Mouse (Mus musculus): ENCODE measurements around the gene Cadps2. TPM values are rescaled to one million over a fixed set of nuclear protein-coding genes. Genes with fewer than 3 reads are reported as not detected.
A peak's percentile ranks its signal among the peaks of the same experiment; 100 is the strongest.

Cadps2 gene
- polyA plus RNA-seq, 1 experiment from 2014 or later: 0.18 TPM

DNA sequence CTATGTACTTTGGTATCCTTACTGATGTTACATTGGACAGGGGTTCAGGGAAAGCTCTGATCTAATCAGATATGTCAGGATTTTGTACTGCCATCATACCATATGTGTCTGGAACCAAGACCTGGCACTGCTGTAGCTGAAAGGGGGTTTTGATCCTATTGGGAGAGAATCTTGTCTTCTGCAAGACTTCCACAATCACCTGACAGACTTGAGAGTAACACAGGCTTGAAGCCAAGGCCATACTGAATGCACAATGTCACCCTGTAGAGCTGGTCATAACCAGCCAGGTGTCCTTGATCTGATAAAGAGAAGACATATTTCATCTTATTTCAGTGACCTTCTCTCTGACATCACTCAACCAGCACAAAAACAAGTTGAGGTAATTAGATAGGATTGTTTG, 30.8 kb upstream of the Cadps2 start:
- Histone ChIP-seq H3K27ac (ENCODE audit: low read depth) (no peak overlapping the region), H3K4me2 (ENCODE audit: low read depth, low read length) (no peak overlapping the region), H3K9me3 (ENCODE audit: low read length) (no peaks in the 10 kb centered on the region), H3K4me1 (ENCODE audit: insufficient read depth) (no peaks in the 10 kb centered on the region), H3K36me3 (replicated peaks; ENCODE audit: insufficient read depth, low read length) (no peaks in the 10 kb centered on the region), H3K27me3 (ENCODE audit: insufficient read depth, low read length) (no peaks in the 10 kb centered on the region), H3K4me3 (ENCODE audit: low read depth, low read length) (no peak overlapping the region), H3K9ac (replicated peaks) (no peak overlapping the region)
- DNase-seq: no peak
- no peak for ATAC-seq
- TF ChIP-seq CTCF (IDR thresholded peaks at IDR 0.05; ENCODE audit: low read depth): no peak
- TF ChIP-seq EP300 (IDR thresholded peaks at IDR 0.05; ENCODE audit: low read depth): no peak

DNA sequence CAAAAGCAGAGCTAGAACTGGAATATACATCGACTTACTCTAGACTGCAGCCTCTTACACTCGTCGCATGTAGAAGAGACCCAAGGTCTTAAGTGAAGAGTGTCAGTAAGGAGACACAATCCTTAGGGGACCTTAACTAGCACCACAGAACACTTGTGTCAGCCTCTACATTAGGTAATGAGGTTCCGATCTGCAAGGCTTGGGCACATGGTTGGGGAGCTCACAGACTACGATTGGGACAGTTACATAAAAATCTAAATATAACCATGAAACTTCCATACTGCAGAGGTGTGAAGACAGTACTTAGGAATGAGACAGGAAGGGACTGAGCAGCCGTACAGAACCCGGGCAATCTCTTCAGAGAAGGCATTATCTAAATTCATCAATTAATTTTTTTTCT, 27.1 kb upstream of the Cadps2 start:
- DNase-seq (no peak), ATAC-seq (no peak)
- Histone ChIP-seq H3K9ac (replicated peaks) (no peak overlapping the region), H3K4me1 (ENCODE audit: insufficient read depth) (no peaks in the 10 kb centered on the region), H3K27me3 (ENCODE audit: insufficient read depth, low read length) (no peaks in the 10 kb centered on the region), H3K27ac (ENCODE audit: low read depth) (no peak overlapping the region), H3K9me3 (ENCODE audit: low read length) (no peaks in the 10 kb centered on the region), H3K4me2 (ENCODE audit: low read depth, low read length) (no peak overlapping the region), H3K4me3 (ENCODE audit: low read depth, low read length) (no peak overlapping the region), H3K36me3 (replicated peaks; ENCODE audit: insufficient read depth, low read length) (no peaks in the 10 kb centered on the region)
- TF ChIP-seq EP300 (IDR thresholded peaks at IDR 0.05; ENCODE audit: low read depth): no peak
- no peak for TF ChIP-seq CTCF (IDR thresholded peaks at IDR 0.05; ENCODE audit: low read depth)
- WGBS (ENCODE audit: insufficient replicate concordance): 84% methylated on average over 7 of the region's 7 CpGs

DNA sequence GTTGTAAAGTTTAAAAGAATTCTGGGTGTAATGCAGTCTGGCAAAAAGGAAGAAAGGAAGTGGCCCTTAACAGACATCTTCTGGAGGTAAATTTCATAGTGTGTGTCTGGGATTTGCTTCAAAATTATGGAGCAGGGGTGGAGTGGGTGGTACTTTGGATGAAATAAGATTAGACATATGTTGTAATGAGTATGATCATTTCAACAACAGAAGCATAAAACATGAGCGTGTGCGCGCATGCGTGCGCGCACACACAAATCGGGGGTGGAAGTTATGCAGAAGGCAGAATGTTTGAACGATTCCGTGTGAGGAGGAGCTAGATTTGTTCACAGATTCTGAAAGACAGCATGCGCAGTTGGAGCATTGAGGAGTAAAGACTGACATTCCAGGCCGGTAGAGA, 14.2 kb upstream of the Cadps2 start:
- H3K27ac ChIP-seq (ENCODE audit: low read depth): no peak overlapping the region
- no peak overlapping the region for H3K4me3 ChIP-seq (ENCODE audit: low read depth, low read length)
- H3K9ac ChIP-seq (replicated peaks): no peak overlapping the region
- WGBS (ENCODE audit: insufficient replicate concordance): 86% methylated on average over 11 of the region's 11 CpGs
- no peaks in the 10 kb centered on the region for H3K27me3 ChIP-seq (ENCODE audit: insufficient read depth, low read length)
- TF ChIP-seq EP300 (IDR thresholded peaks at IDR 0.05; ENCODE audit: low read depth) (no peak), CTCF (IDR thresholded peaks at IDR 0.05; ENCODE audit: low read depth) (no peak)
- no peaks in the 10 kb centered on the region for H3K36me3 ChIP-seq (replicated peaks; ENCODE audit: insufficient read depth, low read length)
- no peak for DNase-seq
- ATAC-seq: no peak
- no peaks in the 10 kb centered on the region for H3K4me1 ChIP-seq (ENCODE audit: insufficient read depth)
- H3K4me2 ChIP-seq (ENCODE audit: low read depth, low read length): no peak overlapping the region
- H3K9me3 ChIP-seq (ENCODE audit: low read length): no peaks in the 10 kb centered on the region

DNA sequence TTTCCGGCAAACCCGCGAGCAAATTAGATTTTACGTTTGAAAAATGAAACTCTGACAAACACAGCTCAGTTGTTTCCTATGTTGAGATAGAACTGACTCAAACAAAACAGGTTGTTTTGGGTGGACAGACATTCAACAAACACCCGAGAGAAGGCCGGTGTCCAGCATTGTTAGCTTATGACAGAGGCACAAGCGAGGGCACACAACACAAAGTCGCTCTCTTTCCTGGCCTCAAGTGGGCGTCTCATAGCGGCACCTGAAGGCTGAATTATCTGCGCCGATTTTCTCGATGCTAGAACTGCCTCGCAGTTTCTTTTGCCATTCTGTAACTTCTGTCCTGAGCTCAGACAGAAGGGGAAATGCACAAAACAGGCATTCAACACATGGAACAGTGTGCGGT, 780 bp upstream of the Cadps2 start:
- ATAC-seq (no peak), DNase-seq (no peak)
- no peak for TF ChIP-seq CTCF (IDR thresholded peaks at IDR 0.05; ENCODE audit: low read depth)
- TF ChIP-seq EP300 (IDR thresholded peaks at IDR 0.05; ENCODE audit: low read depth): no peak
- Histone ChIP-seq H3K27ac (ENCODE audit: low read depth) (no peak overlapping the region), H3K4me1 (ENCODE audit: insufficient read depth) (peaks cover 5% of the 10 kb centered on the region; the same call in 1 of the 2 replicates), H3K9me3 (ENCODE audit: low read length) (no peaks in the 10 kb centered on the region), H3K27me3 (ENCODE audit: insufficient read depth, low read length) (peaks cover 21% of the 10 kb centered on the region), H3K9ac (replicated peaks) (no peak overlapping the region), H3K4me2 (ENCODE audit: low read depth, low read length) (peak overlapping the region; percentile 75), H3K36me3 (replicated peaks; ENCODE audit: insufficient read depth, low read length) (no peaks in the 10 kb centered on the region), H3K4me3 (ENCODE audit: low read depth, low read length) (peak overlapping the region; percentile 61)
- 1% methylated on average over 15 of the region's 15 CpGs for WGBS (ENCODE audit: insufficient replicate concordance)

DNA sequence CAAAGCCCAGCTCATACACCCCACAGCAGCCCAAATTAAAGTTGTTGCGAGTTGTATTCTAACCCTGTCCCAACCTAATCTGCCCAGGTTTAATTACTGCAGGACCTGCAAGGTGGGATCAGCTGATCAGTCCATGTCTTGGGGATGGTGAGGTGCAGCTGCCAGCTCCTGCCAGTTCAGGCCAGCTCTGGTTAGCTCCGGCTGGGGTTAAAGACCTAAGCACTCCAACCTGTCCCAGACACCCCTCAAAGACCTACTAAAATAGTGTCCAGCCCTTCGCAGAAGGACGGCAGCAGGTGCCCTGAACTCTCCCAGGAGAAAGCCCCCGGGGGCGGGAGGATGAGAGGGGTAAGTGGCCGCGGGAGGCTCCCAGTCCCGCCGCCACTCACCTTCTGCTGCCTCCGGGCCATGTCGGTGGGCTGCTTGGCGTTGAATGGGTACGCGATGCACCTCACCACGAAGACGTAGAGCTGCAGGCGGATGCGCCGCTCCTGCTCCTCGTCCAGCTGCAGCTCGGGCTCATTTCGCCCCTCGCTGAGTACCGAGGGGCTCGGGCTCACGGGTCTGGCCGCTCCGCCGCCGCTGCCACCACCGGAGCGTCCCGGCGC, 716 bp downstream of the Cadps2 start:
- H3K9me3 ChIP-seq (ENCODE audit: low read length): no peaks in the 10 kb centered on the region
- H3K4me2 ChIP-seq (ENCODE audit: low read depth, low read length): peak overlapping the region; percentile 75
- peak; percentile 21; the same call in 1 of the 2 replicates for ATAC-seq
- peak overlapping the region; percentile 61 for H3K4me3 ChIP-seq (ENCODE audit: low read depth, low read length)
- peaks cover 21% of the 10 kb centered on the region for H3K27me3 ChIP-seq (ENCODE audit: insufficient read depth, low read length)
- TF ChIP-seq EP300 (IDR thresholded peaks at IDR 0.05; ENCODE audit: low read depth) (no peak), CTCF (IDR thresholded peaks at IDR 0.05; ENCODE audit: low read depth) (no peak)
- peak overlapping the region; percentile 54 for H3K9ac ChIP-seq (replicated peaks)
- H3K27ac ChIP-seq (ENCODE audit: low read depth): no peak overlapping the region
- peaks cover 5% of the 10 kb centered on the region; the same call in 1 of the 2 replicates for H3K4me1 ChIP-seq (ENCODE audit: insufficient read depth)
- 2% methylated on average over 28 of the region's 35 CpGs for WGBS (ENCODE audit: insufficient replicate concordance)
- DNase-seq: peak; percentile 15
- no peaks in the 10 kb centered on the region for H3K36me3 ChIP-seq (replicated peaks; ENCODE audit: insufficient read depth, low read length)

DNA sequence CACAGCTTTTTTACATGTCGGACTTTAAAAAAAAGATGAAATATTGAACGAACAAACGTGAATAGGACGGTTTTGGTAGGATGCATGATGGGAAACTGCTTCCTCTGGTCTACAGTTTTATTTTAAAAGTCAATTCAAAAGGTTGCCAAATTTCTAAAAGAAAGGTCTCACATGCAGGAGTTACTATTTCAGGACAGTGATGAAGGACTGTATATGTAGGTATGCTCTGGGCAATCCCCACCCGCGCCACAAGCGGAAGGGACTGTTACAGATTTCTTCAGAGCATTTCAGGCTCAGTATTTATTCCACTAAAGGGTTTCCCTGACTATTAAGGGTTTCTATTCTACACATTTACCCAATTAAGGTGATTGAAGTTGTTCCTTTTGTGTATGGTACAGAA, 1.6 kb downstream of the Cadps2 start:
- Histone ChIP-seq H3K36me3 (replicated peaks; ENCODE audit: insufficient read depth, low read length) (no peaks in the 10 kb centered on the region), H3K9ac (replicated peaks) (no peak overlapping the region), H3K27me3 (ENCODE audit: insufficient read depth, low read length) (peaks cover 21% of the 10 kb centered on the region), H3K9me3 (ENCODE audit: low read length) (no peaks in the 10 kb centered on the region), H3K4me3 (ENCODE audit: low read depth, low read length) (no peak overlapping the region), H3K4me2 (ENCODE audit: low read depth, low read length) (no peak overlapping the region), H3K27ac (ENCODE audit: low read depth) (no peak overlapping the region), H3K4me1 (ENCODE audit: insufficient read depth) (peaks cover 5% of the 10 kb centered on the region; the same call in 1 of the 2 replicates)
- ATAC-seq: no peak
- TF ChIP-seq CTCF (IDR thresholded peaks at IDR 0.05; ENCODE audit: low read depth) (no peak), EP300 (IDR thresholded peaks at IDR 0.05; ENCODE audit: low read depth) (no peak)
- WGBS (ENCODE audit: insufficient replicate concordance): 86% methylated on average over 7 of the region's 7 CpGs
- no peak for DNase-seq
